Mouse (Mus musculus) gastrocnemius, adult 18-20 months (tissue): ENCODE results near the gene Rassf8. TPM values are rescaled to one million over a fixed set of nuclear protein-coding genes. Genes with fewer than 3 reads are reported as not detected.

Experiments used
- DNase-seq: peaks from one replicate; pipeline ENCODE4 v3.0.0; 2021; ENCODE audit warnings: low spot score
- total RNA-seq, 2 experiments: library from RNA; stranded (reverse); gene quantifications; 2 replicates each; pipeline ENCODE4 v1.2.3; 2021

Rassf8 gene
- total RNA-seq, 2 experiments from 2014 or later = 28.6 to 32.2 TPM

- no peak for DNase-seq
Observed at GRCm38 (mm10) chr6:145811174-145811573, 64.6 kb downstream of the Rassf8 start.

GRCm38 (mm10) chr6:145815200-145815599, 68.7 kb downstream of the Rassf8 start:
- DNase-seq = no peak

GRCm38 (mm10) chr6:145819151-145819550, 72.6 kb downstream of the Rassf8 start:
- no peak for DNase-seq

GRCm38 (mm10) chr6:145822218-145822617, 75.7 kb downstream of the Rassf8 start:
- DNase-seq = no peak

- no peak for DNase-seq
Observed at GRCm38 (mm10) chr6:145823103-145823502, 76.6 kb downstream of the Rassf8 start.

GRCm38 (mm10) chr6:145823588-145824234, 77.2 kb downstream of the Rassf8 start:
- peak; percentile 36 for DNase-seq

- no peak for DNase-seq
Observed at GRCm38 (mm10) chr6:145826305-145826704, 79.8 kb downstream of the Rassf8 start.

GRCm38 (mm10) chr6:145829062-145829835, 82.7 kb downstream of the Rassf8 start:
- DNase-seq = no peak

GRCm38 (mm10) chr6:145830117-145830516, 83.6 kb downstream of the Rassf8 start:
- peak; percentile 73 for DNase-seq

- DNase-seq = peak; percentile 34
Observed at GRCm38 (mm10) chr6:145830617-145831016, 84.1 kb downstream of the Rassf8 start.

- no peak for DNase-seq
Observed at GRCm38 (mm10) chr6:145832927-145833326, 86.4 kb downstream of the Rassf8 start.

- no peak for DNase-seq
Observed at GRCm38 (mm10) chr6:145835359-145835758, 88.8 kb downstream of the Rassf8 start.

GRCm38 (mm10) chr6:145845611-145846010, 99.1 kb downstream of the Rassf8 start:
- DNase-seq = no peak

GRCm38 (mm10) chr6:145846076-145846475, 99.5 kb downstream of the Rassf8 start:
- no peak for DNase-seq

GRCm38 (mm10) chr6:145846948-145847347, 100.4 kb downstream of the Rassf8 start:
- DNase-seq = no peak

- DNase-seq = no peak
Observed at GRCm38 (mm10) chr6:145847661-145848060, 101.1 kb downstream of the Rassf8 start.

GRCm38 (mm10) chr6:145850789-145851188, 104.2 kb downstream of the Rassf8 start:
- peak; percentile 89 for DNase-seq

- peak; percentile 73 for DNase-seq
Observed at GRCm38 (mm10) chr6:145851956-145852355, 105.4 kb downstream of the Rassf8 start.

- DNase-seq = no peak
Observed at GRCm38 (mm10) chr6:145852708-145853107, 106.2 kb downstream of the Rassf8 start.

GRCm38 (mm10) chr6:145853356-145854079, 107.0 kb downstream of the Rassf8 start:
- no peak for DNase-seq

GRCm38 (mm10) chr6:145854756-145855155, 108.2 kb downstream of the Rassf8 start:
- peak; percentile 74 for DNase-seq
